Mouse (Mus musculus) liver, embryonic 16.5 days (tissue): Measurements from ENCODE around the gene Elmod3. TPM values are rescaled to one million over a fixed set of nuclear protein-coding genes. Genes with fewer than 3 reads are reported as not detected.

Experiments
- ATAC-seq: fragments of 200-750 bp; cut with Nextera tagmentation; 2 replicates; pipeline ENCODE4 v1.8.0; 2017; ENCODE audit warnings: low read depth, mild to moderate bottlenecking, moderate number of reproducible peaks, moderate library complexity
- H3K27ac ChIP-seq: fragments of 300-500 bp; sonication (generic); 2 replicates; pipeline ENCODE4 v1.5.1; 2014; ENCODE audit warnings: mild to moderate bottlenecking, low read length
- H3K27me3 ChIP-seq: fragments of 300-500 bp; sonication (generic); 2 replicates; pipeline ENCODE4 v1.6.1; 2014; ENCODE audit warnings: low read depth, low read length, mixed read lengths; ENCODE audit not compliant: control insufficient read depth, insufficient read depth
- H3K36me3 ChIP-seq: fragments of 300-500 bp; sonication (generic); 2 replicates; pipeline ENCODE4 v1.6.1; 2014; ENCODE audit warnings: mild to moderate bottlenecking; ENCODE audit not compliant: control insufficient read depth, insufficient read depth
- H3K4me1 ChIP-seq: fragments of 300-500 bp; sonication (generic); 2 replicates; pipeline ENCODE4 v1.6.1; 2014; ENCODE audit warnings: low read depth, low read length, mixed read lengths; ENCODE audit not compliant: control insufficient read depth
- H3K4me2 ChIP-seq: fragments of 300-500 bp; sonication (generic); 2 replicates; pipeline ENCODE4 v1.6.1; 2014; ENCODE audit warnings: low read depth, low read length, mixed read lengths
- H3K4me3 ChIP-seq: fragments of 300-500 bp; sonication (generic); 2 replicates; pipeline ENCODE4 v1.5.1; 2014; ENCODE audit warnings: low read depth, mild to moderate bottlenecking, low read length
- H3K9ac ChIP-seq: fragments of 300-500 bp; sonication (generic); 2 replicates; pipeline ENCODE4 v1.6.1; 2014; ENCODE audit warnings: low read depth, low read length
- H3K9me3 ChIP-seq: fragments of 300-500 bp; sonication (generic); replicated peaks from 2 replicates; pipeline ENCODE4 v1.6.1; 2016; ENCODE audit warnings: low read length; ENCODE audit not compliant: control insufficient read depth
- WGBS: fragments of 180-500 bp; shearing (Covaris S2); extraction: QIAGEN DNeasy Blood & Tissue Kit; methylation state at CpG from one replicate; pipeline ENCODE4 v1.1.7; 2014; ENCODE audit not compliant: insufficient replicate concordance; 5-methylcytosine and 5-hydroxymethylcytosine counted together
- polyA plus RNA-seq: library from polyadenylated mRNA; unstranded; fragments of >200 nt; fragmentation: Nextera tagmentation; extraction: Ambion mirVana; gene quantifications from 2 replicates; pipeline ENCODE4 v1.2.1, GENCODE M21; 2015

The Elmod3 gene
- polyA plus RNA-seq, 1 experiment from 2014 or later, result 4.5 TPM

- peak within 1 kb of the TSS; percentile 82 for H3K4me2 ChIP-seq
- H3K36me3 ChIP-seq, result peaks cover under 1% of the 10 kb centered on the region; the same call in 1 of the 2 replicates
- peak within 1 kb of the TSS; percentile 95 for H3K4me3 ChIP-seq
- peak within 1 kb of the TSS; percentile 92 for H3K27ac ChIP-seq
- under 1% methylated on average over 41 of the region's 41 CpGs for WGBS
- no peaks in the 10 kb centered on the region for H3K27me3 ChIP-seq
- H3K9me3 ChIP-seq, result no peaks in the 10 kb centered on the region
- H3K9ac ChIP-seq, result peak within 1 kb of the TSS; percentile 80
- H3K4me1 ChIP-seq, result peaks cover 26% of the 10 kb centered on the region
- ATAC-seq, result peak; percentile 97
Observed at GRCm38 (mm10) chr6:72616643-72617288, 18.6 kb upstream of the Elmod3 start, which contains the start of gene Tgoln1. Gene Tgoln1, minus strand, starts transcription at chr6:72617000.

- no peaks in the 10 kb centered on the region for H3K27me3 ChIP-seq
- 13% methylated on average over 25 of the region's 25 CpGs for WGBS
- H3K36me3 ChIP-seq, result peaks cover 10% of the 10 kb centered on the region
- H3K4me2 ChIP-seq, result peak overlapping the region; percentile 82
- 0 out of 2 replicates have a peak overlapping the region, but pooled peaks have one; percentile 54 for H3K27ac ChIP-seq
- H3K4me1 ChIP-seq, result peaks cover 26% of the 10 kb centered on the region
- ATAC-seq, result no peak
- no peaks in the 10 kb centered on the region for H3K9me3 ChIP-seq
- H3K4me3 ChIP-seq, result peak overlapping the region; percentile 95
- H3K9ac ChIP-seq, result peak overlapping the region; percentile 80
Observed at GRCm38 (mm10) chr6:72615561-72616375, 17.6 kb upstream of the Elmod3 start.

- peak overlapping the region; percentile 82 for H3K4me2 ChIP-seq
- H3K9ac ChIP-seq, result peak overlapping the region; percentile 80
- 27% methylated on average over 2 of the region's 2 CpGs for WGBS
- H3K27ac ChIP-seq, result no peak overlapping the region
- H3K27me3 ChIP-seq, result no peaks in the 10 kb centered on the region
- no peaks in the 10 kb centered on the region for H3K9me3 ChIP-seq
- peaks cover 11% of the 10 kb centered on the region for H3K36me3 ChIP-seq
- H3K4me1 ChIP-seq, result peaks cover 26% of the 10 kb centered on the region
- H3K4me3 ChIP-seq, result peak overlapping the region; percentile 95
- ATAC-seq, result no peak
Observed at GRCm38 (mm10) chr6:72615151-72615550, 16.9 kb upstream of the Elmod3 start.

GRCm38 (mm10) chr6:72610261-72610660, 12.0 kb upstream of the Elmod3 start:
- peaks cover 8% of the 10 kb centered on the region for H3K4me1 ChIP-seq
- no peak overlapping the region for H3K9ac ChIP-seq
- no peak overlapping the region for H3K27ac ChIP-seq
- H3K9me3 ChIP-seq, result no peaks in the 10 kb centered on the region
- WGBS, result 70% methylated on average over 4 of the region's 4 CpGs
- H3K4me3 ChIP-seq, result no peak overlapping the region
- ATAC-seq, result no peak
- no peak overlapping the region for H3K4me2 ChIP-seq
- no peaks in the 10 kb centered on the region for H3K27me3 ChIP-seq
- peaks cover 16% of the 10 kb centered on the region for H3K36me3 ChIP-seq

- 75% methylated on average over 4 of the region's 4 CpGs for WGBS
- H3K4me3 ChIP-seq, result no peak overlapping the region
- H3K27me3 ChIP-seq, result no peaks in the 10 kb centered on the region
- no peaks in the 10 kb centered on the region for H3K4me1 ChIP-seq
- no peak for ATAC-seq
- H3K4me2 ChIP-seq, result no peak overlapping the region
- no peaks in the 10 kb centered on the region for H3K9me3 ChIP-seq
- no peak overlapping the region for H3K9ac ChIP-seq
- peaks cover 16% of the 10 kb centered on the region for H3K36me3 ChIP-seq
- H3K27ac ChIP-seq, result no peak overlapping the region
Observed at GRCm38 (mm10) chr6:72608662-72609184, 10.5 kb upstream of the Elmod3 start.

- no peaks in the 10 kb centered on the region for H3K4me1 ChIP-seq
- H3K9ac ChIP-seq, result no peak overlapping the region
- H3K4me2 ChIP-seq, result no peak overlapping the region
- WGBS, result 75% methylated on average over 5 of the region's 5 CpGs
- H3K36me3 ChIP-seq, result peaks cover 16% of the 10 kb centered on the region
- H3K9me3 ChIP-seq, result no peaks in the 10 kb centered on the region
- no peak overlapping the region for H3K4me3 ChIP-seq
- no peaks in the 10 kb centered on the region for H3K27me3 ChIP-seq
- no peak overlapping the region for H3K27ac ChIP-seq
- ATAC-seq, result no peak
Observed at GRCm38 (mm10) chr6:72607676-72608075, 9.5 kb upstream of the Elmod3 start.

- H3K9ac ChIP-seq, result no peak overlapping the region
- no peak overlapping the region for H3K4me2 ChIP-seq
- H3K9me3 ChIP-seq, result no peaks in the 10 kb centered on the region
- no peak overlapping the region for H3K4me3 ChIP-seq
- peaks cover 16% of the 10 kb centered on the region for H3K36me3 ChIP-seq
- H3K4me1 ChIP-seq, result no peaks in the 10 kb centered on the region
- H3K27me3 ChIP-seq, result no peaks in the 10 kb centered on the region
- WGBS, result 69% methylated on average over 4 of the region's 4 CpGs
- H3K27ac ChIP-seq, result no peak overlapping the region
- ATAC-seq, result no peak
Observed at GRCm38 (mm10) chr6:72607060-72607459, 8.8 kb upstream of the Elmod3 start.

GRCm38 (mm10) chr6:72604066-72604465, 5.9 kb upstream of the Elmod3 start:
- H3K27me3 ChIP-seq, result no peaks in the 10 kb centered on the region
- H3K36me3 ChIP-seq, result peaks cover 5% of the 10 kb centered on the region; the same call in 1 of the 2 replicates
- H3K27ac ChIP-seq, result no peak overlapping the region
- H3K9me3 ChIP-seq, result no peaks in the 10 kb centered on the region
- no peak overlapping the region for H3K4me3 ChIP-seq
- no peak overlapping the region for H3K9ac ChIP-seq
- H3K4me2 ChIP-seq, result no peak overlapping the region
- no peak for ATAC-seq
- 75% methylated on average over 2 of the region's 2 CpGs for WGBS
- H3K4me1 ChIP-seq, result peaks cover 4% of the 10 kb centered on the region

GRCm38 (mm10) chr6:72601732-72602131, 3.5 kb upstream of the Elmod3 start:
- WGBS, result 7% methylated on average over 1 of the region's 1 CpGs
- no peak overlapping the region for H3K27ac ChIP-seq
- no peak overlapping the region for H3K9ac ChIP-seq
- no peaks in the 10 kb centered on the region; the same call in 1 of the 2 replicates for H3K36me3 ChIP-seq
- H3K9me3 ChIP-seq, result no peaks in the 10 kb centered on the region
- no peak for ATAC-seq
- H3K4me2 ChIP-seq, result no peak overlapping the region
- peaks cover 18% of the 10 kb centered on the region for H3K4me1 ChIP-seq
- H3K27me3 ChIP-seq, result no peaks in the 10 kb centered on the region
- H3K4me3 ChIP-seq, result no peak overlapping the region
